Mouse (Mus musculus) neural tube, embryonic 13.5 days (tissue): ENCODE results near the gene Kctd5. TPM values are rescaled to one million over a fixed set of nuclear protein-coding genes. Genes with fewer than 3 reads are reported as not detected.

Experiments
- ATAC-seq: fragments of 200-750 bp; cut with Nextera tagmentation; 2 replicates; pipeline ENCODE4 v1.8.0; 2017; ENCODE audit warnings: low read depth, mild to moderate bottlenecking, moderate TSS enrichment, moderate library complexity
- H3K27ac ChIP-seq: fragments of 300-500 bp; sonication (generic); replicated peaks from 2 replicates; pipeline ENCODE4 v1.5.1; 2015; ENCODE audit warnings: moderate library complexity, mild to moderate bottlenecking, inconsistent platforms
- H3K27me3 ChIP-seq: fragments of 300-500 bp; sonication (generic); 2 replicates; pipeline ENCODE4 v1.6.1; 2015; ENCODE audit warnings: mild to moderate bottlenecking, inconsistent platforms
- H3K36me3 ChIP-seq: fragments of 300-500 bp; sonication (generic); 2 replicates; pipeline ENCODE4 v1.6.1; 2015; ENCODE audit warnings: mild to moderate bottlenecking, inconsistent platforms
- H3K4me1 ChIP-seq: fragments of 300-500 bp; sonication (generic); replicated peaks from 2 replicates; pipeline ENCODE4 v1.6.1; 2015; ENCODE audit warnings: inconsistent platforms
- H3K4me2 ChIP-seq: fragments of 300-500 bp; sonication (generic); 2 replicates; pipeline ENCODE4 v1.6.1; 2015; ENCODE audit warnings: inconsistent platforms, mild to moderate bottlenecking, moderate library complexity
- H3K4me3 ChIP-seq: fragments of 300-500 bp; sonication (generic); 2 replicates; pipeline ENCODE4 v1.5.1; 2015; ENCODE audit warnings: mild to moderate bottlenecking, inconsistent platforms
- H3K9ac ChIP-seq: fragments of 300-500 bp; sonication (generic); 2 replicates; pipeline ENCODE4 v1.6.1; 2015; ENCODE audit warnings: moderate library complexity, mild to moderate bottlenecking, inconsistent platforms
- H3K9me3 ChIP-seq: fragments of 300-500 bp; sonication (generic); 2 replicates; pipeline ENCODE4 v1.6.1; 2016; ENCODE audit warnings: inconsistent platforms
- WGBS: fragments of 180-500 bp; shearing (Covaris S2); methylation state at CpG from one replicate; pipeline ENCODE4 v1.1.7; 2015; 5-methylcytosine and 5-hydroxymethylcytosine counted together
- microRNA-seq: library from miRNA; unstranded; fragments of <30 nt; microRNA quantifications from one replicate; pipeline ENCODE4, GENCODE M21; 2016
- polyA plus RNA-seq: library from polyadenylated mRNA; unstranded; fragments of >200 nt; fragmentation: Nextera tagmentation; extraction: Ambion mirVana; gene quantifications from 2 replicates; pipeline ENCODE4 v1.2.1, GENCODE M21; 2015

The Kctd5 gene
- polyA plus RNA-seq, 1 experiment from 2014 or later, result 82.6 TPM

DNA sequence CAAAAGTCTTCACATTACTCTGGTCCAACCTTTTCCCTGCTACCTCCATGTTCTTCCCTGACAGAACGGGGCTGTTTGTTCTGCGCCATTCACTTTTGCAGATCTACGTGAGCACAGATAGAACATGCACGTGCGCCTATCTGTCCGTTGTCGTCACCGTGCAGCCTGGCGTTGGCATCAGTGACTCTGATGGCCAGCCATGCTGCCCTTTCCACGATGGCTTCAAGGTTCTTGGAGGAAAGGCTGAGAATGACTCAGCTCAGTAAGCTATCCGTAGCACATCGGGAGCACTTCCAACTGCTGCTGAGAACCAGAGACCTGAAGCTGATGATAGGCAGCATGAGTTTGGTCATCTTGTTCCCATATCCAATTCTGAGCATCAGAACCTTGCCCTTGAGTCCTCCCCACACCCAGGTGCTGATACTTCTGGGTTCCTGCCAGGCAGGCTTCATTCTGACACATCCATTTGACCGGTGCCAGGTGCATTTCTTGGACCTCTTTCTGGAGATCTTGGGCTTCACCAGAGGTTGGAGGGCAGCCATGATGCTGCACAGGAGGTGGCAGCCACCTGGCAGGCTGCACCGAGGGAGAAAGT is 69.1 kb downstream of the Kctd5 start:
- WGBS, result 90% methylated on average over 14 of the region's 14 CpGs
- Histone ChIP-seq H3K9ac (no peak overlapping the region), H3K27ac (no peak overlapping the region), H3K4me3 (no peak overlapping the region), H3K4me1 (no peaks in the 10 kb centered on the region), H3K27me3 (no peaks in the 10 kb centered on the region), H3K4me2 (no peak overlapping the region), H3K9me3 (no peaks in the 10 kb centered on the region), H3K36me3 (no peaks in the 10 kb centered on the region)
- no peak for ATAC-seq

DNA sequence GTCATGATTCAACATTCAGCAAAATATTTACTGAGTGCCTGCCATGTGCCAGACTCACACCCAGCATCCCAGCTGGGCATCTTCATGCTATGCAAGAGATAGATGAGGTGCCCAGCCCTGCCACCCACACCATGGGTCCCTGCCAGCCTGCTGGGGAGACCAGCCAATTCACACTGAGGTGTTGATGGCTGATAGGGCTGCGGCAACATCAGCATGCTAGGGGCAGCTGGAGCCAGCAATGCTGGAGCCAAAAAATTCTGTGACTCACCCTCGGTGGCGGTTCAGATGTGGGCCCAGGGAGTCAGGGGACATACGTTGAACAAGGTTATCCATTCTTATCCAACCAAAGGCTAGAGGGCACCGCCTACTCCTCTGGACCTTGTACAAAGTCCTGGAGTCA is 72.9 kb downstream of the Kctd5 start:
- 74% methylated on average over 5 of the region's 5 CpGs for WGBS
- H3K9ac ChIP-seq, result no peak overlapping the region
- H3K4me2 ChIP-seq, result no peak overlapping the region
- no peak for ATAC-seq
- no peak overlapping the region for H3K27ac ChIP-seq
- H3K9me3 ChIP-seq, result no peaks in the 10 kb centered on the region
- no peaks in the 10 kb centered on the region for H3K36me3 ChIP-seq
- H3K4me1 ChIP-seq, result no peaks in the 10 kb centered on the region
- H3K4me3 ChIP-seq, result no peak overlapping the region
- no peaks in the 10 kb centered on the region for H3K27me3 ChIP-seq

DNA sequence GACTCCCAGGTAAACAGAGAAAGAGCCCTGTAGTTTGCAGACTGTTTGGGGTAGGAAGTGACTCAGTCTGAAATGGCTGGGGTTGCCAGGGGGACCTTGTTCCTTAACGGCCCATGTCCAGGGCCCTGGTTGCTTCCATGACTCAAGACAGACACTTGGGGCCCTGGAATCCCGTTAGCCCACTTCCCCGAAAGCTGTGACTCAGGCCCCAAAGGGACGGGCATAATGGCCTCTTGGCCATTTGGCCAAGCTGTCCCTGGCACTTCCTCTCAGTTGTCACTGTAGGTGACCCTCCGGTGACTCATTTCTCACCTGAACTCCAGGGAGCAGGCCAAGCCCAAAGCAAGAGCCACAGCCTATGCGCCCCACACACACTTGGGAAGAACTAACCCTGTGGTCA is 74.9 kb downstream of the Kctd5 start:
- Histone ChIP-seq H3K4me1 (0 out of 2 replicates have a peak, but pooled peaks cover 4% of the 10 kb centered on the region), H3K4me3 (no peak overlapping the region), H3K27me3 (no peaks in the 10 kb centered on the region), H3K9ac (no peak overlapping the region), H3K4me2 (no peak overlapping the region), H3K27ac (no peak overlapping the region), H3K9me3 (no peaks in the 10 kb centered on the region), H3K36me3 (no peaks in the 10 kb centered on the region)
- no peak for ATAC-seq
- WGBS, result 63% methylated on average over 6 of the region's 6 CpGs

DNA sequence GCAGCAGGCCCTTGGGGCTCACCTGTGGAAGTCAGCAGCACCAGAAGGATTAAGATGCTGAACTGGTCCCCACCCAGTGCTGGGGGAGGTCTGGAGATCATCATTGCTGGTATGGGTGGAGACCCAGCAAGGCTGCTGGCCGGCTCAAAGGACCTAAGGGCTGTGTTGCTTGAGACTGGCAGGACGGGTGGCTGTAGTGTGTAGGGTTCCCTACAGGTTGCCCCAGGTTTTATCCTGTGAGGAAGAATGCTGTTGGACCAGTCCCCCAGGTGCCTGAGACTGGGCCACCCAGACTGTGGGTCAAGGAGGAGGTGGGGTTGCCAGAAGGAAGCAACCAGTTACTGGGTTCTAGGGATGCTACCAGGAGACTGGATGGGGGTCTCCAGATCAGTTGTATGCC is 75.4 kb downstream of the Kctd5 start, which contains the start of gene Prss22:
TSS of gene Prss22 (minus strand) at position 200 of the 400 bp plus-strand sequence.
- H3K9ac ChIP-seq, result no peak within 1 kb of the TSS
- no peaks in the 10 kb centered on the region for H3K36me3 ChIP-seq
- no peaks in the 10 kb centered on the region for H3K9me3 ChIP-seq
- H3K4me2 ChIP-seq, result no peak within 1 kb of the TSS
- no peak for ATAC-seq
- H3K27me3 ChIP-seq, result no peaks in the 10 kb centered on the region
- no peak within 1 kb of the TSS for H3K4me3 ChIP-seq
- H3K27ac ChIP-seq, result no peak within 1 kb of the TSS
- WGBS, result 69% methylated on average over 2 of the region's 2 CpGs
- peaks cover 9% of the 10 kb centered on the region; the same call in 1 of the 2 replicates for H3K4me1 ChIP-seq

Small RNA genes lying within 50 kb of the gene (microRNA-seq; reads per million reads assigned to microRNA genes)
- gene Gm27700, result not detected

Other genes with a start within 250 kb of the Kctd5 start
- gene Elob, start 244.3 kb downstream of the Kctd5 start, polyA plus RNA-seq, result 1,286 and 1,362 TPM in 2 replicates
- not detected in 2 replicates for gene Prss33, start 237.4 kb downstream of the Kctd5 start, polyA plus RNA-seq
- gene Prss32, start 229.6 kb downstream of the Kctd5 start, polyA plus RNA-seq, result not detected in 2 replicates
- gene Prss41, start 229.3 kb downstream of the Kctd5 start, polyA plus RNA-seq, result 0.96 and 1.4 TPM in 2 replicates
- not detected in 2 replicates for gene Prss21, start 205.4 kb downstream of the Kctd5 start, polyA plus RNA-seq
- gene Dcpp1, start 192.6 kb downstream of the Kctd5 start, polyA plus RNA-seq, result not detected in 2 replicates
- gene Dcpp2, start 192.6 kb downstream of the Kctd5 start, polyA plus RNA-seq, result not detected in 2 replicates
- gene Dcpp3, start 156.0 kb downstream of the Kctd5 start, polyA plus RNA-seq, result not detected in 2 replicates
- not detected in 2 replicates for gene Sbp, start 131.8 kb downstream of the Kctd5 start, polyA plus RNA-seq
- gene Sbpl, start 118.2 kb downstream of the Kctd5 start, polyA plus RNA-seq, result not detected in 2 replicates
- gene Prss30, start 92.9 kb downstream of the Kctd5 start, polyA plus RNA-seq, result not detected in 2 replicates
- gene Prss22, start 75.4 kb downstream of the Kctd5 start, polyA plus RNA-seq, result not detected in 2 replicates
- gene Prss27, start 35.3 kb downstream of the Kctd5 start, polyA plus RNA-seq, result 0.21 TPM in 1 of 2 replicates, not detected in the other
- 54.0 and 63.8 TPM in 2 replicates for gene Pdpk1, start 77.4 kb upstream of the Kctd5 start, polyA plus RNA-seq
- 30.4 and 37.4 TPM in 2 replicates for gene Amdhd2, start 90.3 kb upstream of the Kctd5 start, polyA plus RNA-seq
- gene Atp6v0c, start 96.2 kb upstream of the Kctd5 start, polyA plus RNA-seq, result 947 and 1,089 TPM in 2 replicates
- gene Tbc1d24, start 132.1 kb upstream of the Kctd5 start, polyA plus RNA-seq, result 17.8 and 22.0 TPM in 2 replicates
- 5.9 TPM in 2 replicates for gene Ntn3, start 136.0 kb upstream of the Kctd5 start, polyA plus RNA-seq
- gene Tedc2, start 147.4 kb upstream of the Kctd5 start, polyA plus RNA-seq, result 11.9 and 12.6 TPM in 2 replicates
- 14.5 and 20.9 TPM in 2 replicates for gene Ccnf, start 178.0 kb upstream of the Kctd5 start, polyA plus RNA-seq